Mouse (Mus musculus) 3T3-L1 (cell line): ENCODE data around the gene Kdm4b.

Source experiments
- DNase-seq: peaks from one replicate; pipeline ENCODE4 v3.0.0-alpha.2; 2015; ENCODE audit warnings: low read depth, low spot score

Gene Kdm4b

DNA sequence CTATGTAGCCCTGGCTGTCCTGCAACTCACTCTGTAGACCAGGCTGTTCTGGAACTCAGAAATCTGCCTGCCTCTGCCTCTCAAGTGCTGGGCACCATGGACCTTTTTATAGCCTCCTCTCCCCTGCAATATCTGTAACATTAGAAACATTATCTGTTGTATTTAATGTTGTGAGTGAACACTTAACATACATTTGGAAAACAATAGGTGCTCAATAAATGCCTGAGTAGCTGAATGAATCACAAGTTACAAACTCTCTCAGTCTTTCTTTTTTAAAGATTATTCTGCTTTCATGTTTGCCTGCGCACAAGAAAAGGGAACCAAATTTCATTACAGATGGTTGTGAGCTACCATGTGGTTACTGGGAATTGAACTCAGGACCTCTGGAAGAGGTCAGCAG lies 27.6 kb upstream of the Kdm4b start:
- no peak for DNase-seq

DNA sequence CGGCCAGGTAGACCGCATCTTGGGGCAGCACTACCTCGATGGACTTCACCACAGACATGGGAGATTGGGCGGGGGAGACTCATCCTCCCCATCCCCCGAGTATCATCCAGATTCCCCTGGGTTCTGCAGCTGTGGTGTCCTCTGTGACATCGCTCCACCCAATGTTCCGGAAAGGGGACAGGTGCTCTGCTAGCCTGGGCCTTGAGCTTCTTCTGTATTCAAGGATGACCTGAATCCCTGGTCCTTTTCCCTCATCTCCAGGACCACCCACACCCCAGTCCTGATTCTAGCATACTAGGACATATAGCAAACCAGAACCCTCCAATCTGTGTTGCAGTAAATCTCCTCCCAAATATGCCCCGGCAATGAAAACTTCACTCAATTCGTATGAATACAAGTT lies 25.7 kb upstream of the Kdm4b start, which contains the start of gene Arrdc5:
Gene Arrdc5 (minus strand): TSS at position 101 of the 400 bp plus-strand sequence.
- no peak for DNase-seq

DNA sequence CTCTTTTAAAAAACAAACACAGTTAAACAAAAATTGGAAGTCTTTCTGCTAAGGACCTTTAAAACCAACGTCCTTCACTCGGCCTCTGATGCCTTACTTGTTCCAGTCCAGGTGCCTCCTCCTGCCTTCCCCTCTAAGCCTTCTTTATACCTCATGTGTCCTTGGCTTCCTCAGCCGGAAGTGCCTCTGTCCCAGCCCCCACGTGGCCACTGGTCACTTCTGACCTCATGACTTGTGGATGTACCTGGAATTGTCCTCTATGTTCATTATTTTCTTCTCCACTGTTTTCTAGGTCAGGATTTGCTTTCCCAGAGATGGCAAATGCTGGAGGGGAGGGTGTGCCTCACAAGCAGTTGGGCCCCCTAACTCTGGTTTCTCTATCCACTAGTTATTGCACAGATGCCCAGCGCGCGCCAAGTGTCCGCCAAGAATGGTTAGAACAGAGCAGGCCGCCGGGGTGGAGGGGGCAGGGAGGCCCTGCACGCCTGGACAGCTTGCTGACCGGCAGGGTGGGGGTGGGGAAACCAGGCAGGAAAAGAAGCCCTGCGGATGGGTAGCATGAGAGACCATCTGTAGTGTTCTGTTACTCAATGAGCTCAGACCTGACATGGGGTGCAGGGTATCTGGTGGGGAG lies 23.4 kb upstream of the Kdm4b start:
- no peak for DNase-seq

DNA sequence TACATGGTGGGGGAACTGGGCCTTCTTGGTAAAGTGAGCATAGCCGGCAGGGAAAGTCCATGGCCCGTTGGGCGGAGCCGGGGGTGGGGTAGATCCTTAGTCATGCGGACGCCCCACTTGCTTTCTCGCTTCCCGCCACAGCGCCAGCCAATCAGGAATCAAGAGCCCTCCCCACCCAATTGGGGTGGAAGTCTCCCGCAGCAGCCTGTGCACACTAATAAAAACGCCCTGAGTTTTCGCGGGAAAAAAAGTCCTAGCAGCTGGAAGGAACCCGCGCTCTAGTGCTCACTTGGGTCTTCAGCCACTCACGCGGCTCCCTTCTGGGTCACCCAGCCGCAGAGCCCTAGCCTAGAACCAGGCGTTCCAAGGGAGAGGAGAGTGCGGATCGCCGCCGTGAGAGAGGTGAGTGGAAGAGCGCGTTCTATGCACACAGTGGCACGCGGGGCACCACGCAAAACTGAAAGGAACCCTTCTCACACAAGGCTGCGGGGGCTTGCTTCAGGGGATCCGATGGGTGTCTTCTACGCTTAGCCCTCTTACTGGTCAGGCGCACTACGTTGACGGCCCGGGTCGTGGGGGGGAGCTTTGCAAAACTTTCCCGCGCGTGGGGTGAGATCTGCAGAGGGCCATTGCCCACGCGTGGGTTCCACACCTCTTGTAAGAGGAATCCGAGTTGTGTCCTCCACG lies 22.6 kb upstream of the Kdm4b start, which contains the start of gene Uhrf1:
Gene Uhrf1 (plus strand): TSS at position 162 of the 687 bp plus-strand sequence.
- peak; percentile 97 for DNase-seq

DNA sequence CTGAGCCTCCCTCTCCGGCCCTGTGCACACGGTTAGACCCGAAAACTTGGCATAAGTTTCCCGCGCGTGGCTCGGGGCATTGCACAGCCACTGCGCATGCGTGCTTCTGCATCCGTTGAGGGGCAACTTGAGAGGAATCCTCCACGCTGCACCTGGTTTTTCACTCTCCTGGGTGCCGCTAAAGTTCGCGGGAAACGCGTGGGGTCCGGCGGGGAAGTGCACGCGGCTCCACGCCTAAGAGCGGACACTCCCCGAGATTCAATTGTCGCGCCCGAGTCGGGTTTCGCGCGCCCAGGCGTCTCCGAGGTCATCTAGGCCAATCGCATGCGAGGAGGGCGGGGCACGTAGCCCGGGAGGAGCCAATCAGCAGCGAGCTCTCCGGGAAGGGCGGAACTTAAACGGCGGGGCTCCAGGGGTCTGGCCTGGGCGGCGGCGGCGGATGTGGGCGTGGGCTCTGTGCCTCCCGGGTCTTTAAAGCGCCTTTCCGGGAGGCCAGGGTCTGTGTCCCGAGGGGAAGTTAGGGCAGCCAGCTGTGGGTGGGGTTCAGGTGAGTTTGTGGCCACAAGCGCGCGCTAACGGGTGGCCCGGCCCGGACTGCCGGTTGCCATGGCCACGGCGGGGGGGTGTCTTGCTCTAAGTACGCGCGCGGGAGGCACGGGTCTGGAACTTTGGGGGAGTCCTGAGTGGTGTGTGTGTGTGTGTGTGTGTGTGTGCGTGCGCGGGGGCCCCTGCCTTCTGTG lies 21.8 kb upstream of the Kdm4b start:
- peak; percentile 96 for DNase-seq

DNA sequence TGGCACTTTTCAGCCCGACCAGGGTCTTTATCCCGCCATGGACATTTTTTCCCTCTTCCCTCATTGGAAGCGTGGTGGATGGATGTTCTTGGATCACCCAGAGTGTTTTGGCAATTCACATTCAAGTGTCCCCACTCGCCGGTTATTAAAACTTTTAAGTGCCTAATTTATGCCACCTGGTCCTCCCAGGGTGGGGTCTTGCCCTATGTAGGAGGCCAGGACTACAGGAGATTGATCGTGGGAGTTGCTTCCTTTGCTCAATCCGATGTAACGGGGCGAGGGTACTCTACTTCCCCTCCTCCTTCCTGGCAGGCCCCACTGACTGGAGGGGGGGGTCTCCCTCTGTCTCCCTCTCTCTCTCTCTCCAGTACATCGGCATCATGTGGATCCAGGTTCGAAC lies 21.1 kb upstream of the Kdm4b start:
- no peak for DNase-seq

DNA sequence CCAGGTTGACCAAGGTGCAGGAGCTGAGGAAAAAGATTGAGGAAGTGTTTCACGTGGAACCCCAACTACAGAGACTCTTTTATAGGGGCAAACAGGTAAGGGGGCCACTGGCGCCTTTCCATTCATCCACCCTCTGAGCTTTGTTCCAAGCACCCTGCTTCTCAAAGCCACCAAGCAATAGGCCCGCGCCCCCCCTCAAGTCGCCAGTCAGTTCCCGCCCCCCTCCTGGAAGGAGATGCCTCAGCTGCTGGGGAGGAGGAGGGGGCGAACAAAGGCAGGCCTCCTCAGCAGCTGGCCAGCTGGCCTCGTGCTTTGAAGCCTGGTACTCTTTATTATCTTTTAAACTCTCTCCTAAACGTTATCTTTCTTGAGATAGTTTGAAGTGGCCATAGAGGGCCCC lies 20.7 kb upstream of the Kdm4b start:
- DNase-seq = no peak

DNA sequence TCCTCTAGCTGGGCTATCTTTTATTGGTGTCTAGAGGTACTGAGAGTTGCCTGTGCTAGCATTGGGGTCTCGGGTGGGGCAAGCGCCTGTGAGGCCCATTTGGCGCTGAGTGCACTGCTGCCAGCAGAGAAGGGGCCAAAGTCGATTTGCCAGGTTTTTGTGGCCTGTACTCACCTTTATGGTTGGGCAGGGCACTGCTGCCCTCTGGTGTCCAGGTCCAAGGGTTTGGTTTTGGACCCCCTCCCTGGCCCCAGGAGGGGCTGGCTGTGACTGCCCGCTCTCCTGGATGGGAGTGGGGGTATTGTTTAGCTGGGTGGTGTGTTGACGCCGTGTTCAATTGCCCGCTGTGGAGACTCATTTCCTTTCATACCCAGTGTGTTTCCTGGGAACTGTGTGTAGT lies 20.0 kb upstream of the Kdm4b start:
- no peak for DNase-seq

DNA sequence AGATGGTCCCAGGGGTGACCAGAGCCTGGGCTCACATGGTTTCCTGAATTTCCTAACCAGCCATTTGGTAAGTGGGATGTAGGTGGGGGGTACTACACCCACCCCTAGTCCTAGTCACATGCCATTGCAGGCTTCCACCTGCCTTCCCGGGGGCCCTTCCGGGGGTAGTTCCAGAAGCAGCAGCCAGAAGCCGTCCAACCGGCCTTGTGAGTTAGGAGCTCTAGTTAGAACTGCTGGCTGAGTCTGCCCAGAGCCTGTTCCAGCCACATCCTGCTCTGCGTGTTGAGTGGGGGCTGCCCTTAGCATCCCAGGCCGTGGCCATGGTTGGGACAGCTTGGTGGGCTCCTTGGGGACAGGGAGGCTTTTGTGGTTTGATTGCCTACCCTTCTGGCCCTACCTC lies 17.8 kb upstream of the Kdm4b start:
- no peak for DNase-seq

DNA sequence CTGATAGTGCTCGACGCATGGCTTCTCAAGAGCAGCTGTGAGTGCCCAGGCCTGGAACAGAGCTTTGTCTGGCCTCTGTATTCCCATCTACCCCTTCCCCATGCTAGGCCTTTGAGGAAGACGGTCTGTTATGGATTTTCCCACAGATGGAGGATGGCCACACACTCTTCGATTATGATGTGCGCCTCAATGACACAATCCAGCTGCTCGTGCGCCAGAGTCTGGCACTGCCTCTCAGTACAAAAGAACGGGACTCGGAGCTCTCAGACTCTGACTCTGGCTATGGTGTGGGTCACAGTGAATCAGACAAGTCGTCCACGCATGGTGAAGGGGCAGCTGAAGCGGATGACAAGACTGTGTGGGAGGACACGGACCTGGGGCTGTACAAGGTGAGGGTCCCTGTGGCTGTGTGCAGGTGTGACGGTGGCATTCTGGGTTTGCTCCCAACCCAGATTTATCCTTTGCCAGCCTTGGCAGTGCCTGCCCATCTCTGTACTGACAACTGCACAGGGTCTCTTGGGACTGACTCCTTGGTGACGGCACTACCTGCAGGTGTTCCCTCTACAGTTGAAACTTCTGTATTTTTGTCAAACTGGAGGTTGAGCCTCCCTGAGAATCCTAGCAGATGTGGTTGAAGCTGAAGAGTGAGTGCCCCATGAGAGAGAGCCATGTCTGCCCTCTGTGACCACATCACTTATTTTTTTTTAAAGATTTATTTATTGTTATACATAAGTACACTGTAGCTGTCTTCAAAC lies 16.5 kb upstream of the Kdm4b start:
- no peak for DNase-seq

DNA sequence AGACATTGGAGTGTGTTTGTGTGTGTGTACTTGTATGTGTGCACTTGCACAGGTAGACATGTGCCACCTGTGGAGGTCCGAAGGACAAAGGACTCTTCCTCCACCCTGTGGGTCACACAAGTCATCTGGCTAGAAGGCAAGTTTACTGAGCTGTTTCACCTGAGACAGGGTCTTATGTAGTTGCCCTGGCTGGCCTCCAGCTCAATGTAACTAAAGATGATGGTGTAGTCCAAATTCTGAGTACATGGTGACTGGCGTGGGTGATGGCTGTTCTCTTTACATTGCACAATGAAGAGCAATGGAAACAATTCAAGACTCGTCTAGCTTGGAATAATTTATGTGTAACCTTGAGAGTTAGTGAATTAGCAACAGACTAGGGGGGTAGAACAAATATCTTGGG lies 1.4 kb upstream of the Kdm4b start:
- peak; percentile 23 for DNase-seq

DNA sequence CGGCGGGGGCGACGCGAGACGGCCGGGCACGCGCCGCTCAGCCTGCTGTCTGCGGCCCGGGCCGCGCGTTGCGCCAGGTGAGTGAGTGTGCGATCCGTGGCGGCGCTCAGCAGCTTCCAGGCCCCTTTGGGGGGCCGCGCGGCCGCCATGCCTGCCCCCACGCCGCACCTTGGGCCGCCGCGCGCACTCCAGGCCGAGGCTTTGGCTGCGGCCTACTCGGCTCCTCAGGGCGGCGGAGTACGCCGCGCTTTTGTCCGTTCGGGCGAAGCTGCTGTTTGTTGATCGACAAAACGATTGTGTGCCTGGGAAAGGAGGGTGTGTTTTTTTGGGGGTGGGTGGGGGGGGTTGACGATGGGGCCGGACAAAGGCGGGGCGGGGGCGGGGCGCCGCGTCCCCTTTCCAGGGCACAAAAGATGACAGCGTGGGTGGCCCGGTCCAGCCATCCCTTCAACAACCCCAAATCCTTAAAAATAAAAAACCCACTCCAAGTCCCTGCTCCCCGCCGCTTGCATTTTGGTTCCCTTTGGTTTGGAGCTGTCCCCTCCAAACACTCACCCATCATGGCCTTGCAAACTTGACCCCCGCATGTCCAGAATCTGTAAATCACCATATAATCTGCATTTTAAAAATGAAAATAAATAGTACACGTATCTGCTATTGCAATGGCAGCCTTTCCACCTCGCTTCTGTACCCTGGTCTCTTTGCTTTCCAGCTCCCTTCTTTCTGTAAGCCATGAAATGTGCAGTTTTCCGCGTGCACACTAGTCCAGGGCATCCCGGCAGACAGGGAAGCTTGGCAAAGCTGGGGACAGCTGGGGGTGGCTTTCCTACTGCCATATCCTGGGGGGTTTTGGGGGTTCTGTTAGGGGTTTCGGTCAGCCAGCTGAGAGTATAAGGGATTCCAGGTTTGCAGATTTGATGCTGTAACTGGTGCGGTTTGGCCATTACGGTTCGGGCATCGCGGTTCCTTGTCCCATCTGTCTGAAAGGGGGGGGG lies 588 bp downstream of the Kdm4b start:
- DNase-seq = peak; percentile 42

DNA sequence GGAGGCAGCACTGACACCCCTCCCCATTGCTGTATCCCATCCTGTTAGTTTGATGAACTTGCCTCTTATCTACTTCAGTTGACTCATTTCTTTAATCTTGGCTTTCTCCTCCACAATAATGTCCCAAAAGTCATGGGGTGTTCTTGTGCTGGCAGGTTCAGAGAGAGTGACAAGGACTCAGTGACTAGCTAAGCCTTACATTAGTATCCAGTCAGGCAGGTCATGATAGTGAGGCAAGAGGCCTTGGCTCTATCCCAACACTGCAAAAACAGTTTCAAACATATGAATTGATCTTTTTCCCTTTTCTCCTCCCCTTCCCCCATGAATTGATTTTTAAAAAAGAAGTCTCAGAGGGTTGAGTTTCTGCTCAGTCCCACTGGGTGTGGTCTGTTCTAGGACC lies 3.4 kb downstream of the Kdm4b start:
- DNase-seq = no peak

DNA sequence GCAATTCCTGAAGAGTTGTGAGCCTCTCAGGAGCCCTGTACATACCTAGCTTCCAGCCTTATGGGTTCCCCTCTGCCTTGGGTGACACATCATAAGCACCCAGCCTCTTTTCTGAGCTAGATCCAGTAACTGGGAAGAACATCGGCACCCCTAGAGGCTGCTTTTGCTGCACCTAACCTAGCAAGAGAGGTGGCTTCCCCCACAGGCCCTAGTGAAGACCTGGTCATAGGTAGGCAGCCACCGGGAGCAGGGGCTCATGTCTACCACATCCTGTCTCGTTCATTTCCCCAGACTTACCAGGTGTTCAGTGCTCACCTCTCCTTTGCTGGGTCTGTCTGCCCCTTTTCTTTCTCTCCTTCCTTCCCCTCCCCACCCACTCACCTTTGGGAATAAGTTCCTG lies 4.5 kb downstream of the Kdm4b start:
- DNase-seq = peak; percentile 44

DNA sequence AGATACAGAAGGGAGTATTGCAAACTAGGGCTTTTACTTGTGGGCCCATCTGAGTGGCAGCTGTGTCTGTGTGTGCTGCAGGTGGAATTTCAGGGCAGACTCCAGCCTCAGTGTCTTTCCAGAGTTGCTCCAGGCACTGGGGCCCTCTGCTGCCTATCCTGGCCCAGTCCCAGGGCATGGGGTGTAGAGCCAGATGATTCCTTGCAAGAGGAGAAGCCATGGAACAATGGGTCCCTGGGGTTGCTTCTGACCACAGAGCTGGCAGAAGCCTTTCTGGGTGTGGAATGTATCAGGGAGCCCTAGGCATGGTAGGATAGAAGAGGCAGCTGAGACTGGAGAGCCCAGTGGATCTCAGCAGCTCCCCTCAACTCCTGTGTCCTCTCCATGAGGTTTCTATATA lies 5.4 kb downstream of the Kdm4b start:
- DNase-seq = peak; percentile 94

DNA sequence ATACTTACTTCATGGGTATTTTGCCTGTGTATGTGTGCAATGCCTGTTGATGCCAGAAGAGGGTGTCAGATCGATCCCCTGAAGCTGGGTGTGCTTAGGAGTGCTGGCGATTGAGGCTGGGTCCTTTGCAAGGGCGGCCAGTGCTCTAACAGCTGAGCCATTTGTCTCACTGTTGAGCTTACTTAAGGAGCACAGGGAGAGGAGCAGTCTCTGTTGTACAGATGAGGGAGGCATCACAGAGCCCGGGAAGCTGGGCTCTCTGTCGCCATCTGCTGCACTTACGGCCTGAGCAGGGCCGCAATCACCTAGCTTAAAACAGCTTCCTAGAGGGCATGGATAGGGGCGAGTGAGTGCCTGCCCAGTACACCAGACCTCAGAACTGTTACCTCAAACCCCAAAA lies 7.1 kb downstream of the Kdm4b start:
- peak; percentile 50 for DNase-seq

DNA sequence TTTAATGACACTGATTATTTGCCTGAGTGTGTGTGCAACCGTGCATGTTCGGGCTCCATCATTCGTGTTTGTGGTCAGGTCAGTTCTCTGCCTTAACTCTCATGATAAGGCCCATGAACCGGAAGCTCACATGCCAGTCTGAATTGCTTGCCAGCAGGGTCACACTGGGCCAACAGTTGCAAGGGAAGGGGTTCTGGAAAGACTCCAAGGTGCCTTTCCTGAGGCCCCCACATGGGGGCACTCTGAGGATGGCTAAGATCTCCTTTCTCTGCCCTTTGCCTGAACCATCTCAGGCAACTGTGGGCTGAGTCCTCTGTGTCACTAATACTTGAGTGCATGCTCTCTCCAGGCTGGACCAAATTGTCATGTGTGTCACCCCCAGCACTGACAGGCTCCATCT lies 11.3 kb downstream of the Kdm4b start:
- peak; percentile 68 for DNase-seq

DNA sequence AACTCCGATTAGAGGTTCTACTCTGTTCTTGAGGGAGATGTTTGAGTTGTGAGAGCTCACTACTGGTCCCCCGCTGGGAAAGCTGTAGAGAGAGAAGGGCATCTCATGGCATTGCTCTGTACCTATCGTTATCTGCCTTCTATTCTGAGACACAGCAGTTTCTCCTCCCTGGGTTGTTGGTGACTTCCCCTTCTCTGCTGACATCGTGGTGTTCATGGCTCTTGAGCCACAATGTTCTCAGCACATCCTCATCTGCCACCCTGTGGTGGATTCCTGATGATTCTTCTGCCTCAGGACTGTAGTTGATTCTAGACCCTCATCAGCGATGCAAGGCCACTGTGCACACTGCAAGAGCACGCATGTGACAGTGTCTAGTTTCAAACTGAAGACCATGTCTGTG lies 11.9 kb downstream of the Kdm4b start:
- no peak for DNase-seq

DNA sequence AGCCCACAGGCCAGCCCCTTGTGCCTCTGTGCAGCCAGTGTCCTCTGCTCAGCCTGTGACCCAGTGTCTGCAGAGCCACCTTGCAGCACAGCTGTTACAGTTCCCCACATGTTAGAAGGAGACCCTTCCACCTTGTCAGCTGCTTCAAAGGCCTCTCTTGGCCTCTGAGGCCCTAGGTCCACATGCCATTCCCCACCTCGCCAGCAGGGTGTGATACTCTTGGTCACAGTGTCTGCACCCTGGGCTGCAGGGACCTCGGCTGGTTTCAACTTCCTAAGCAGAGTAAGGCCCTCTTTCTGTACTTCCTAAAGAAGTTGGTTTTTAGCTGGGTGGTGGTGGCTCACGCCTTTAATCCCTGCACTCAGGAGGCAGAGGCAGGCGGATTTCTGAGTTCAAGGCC lies 13.0 kb downstream of the Kdm4b start:
- peak; percentile 48 for DNase-seq

DNA sequence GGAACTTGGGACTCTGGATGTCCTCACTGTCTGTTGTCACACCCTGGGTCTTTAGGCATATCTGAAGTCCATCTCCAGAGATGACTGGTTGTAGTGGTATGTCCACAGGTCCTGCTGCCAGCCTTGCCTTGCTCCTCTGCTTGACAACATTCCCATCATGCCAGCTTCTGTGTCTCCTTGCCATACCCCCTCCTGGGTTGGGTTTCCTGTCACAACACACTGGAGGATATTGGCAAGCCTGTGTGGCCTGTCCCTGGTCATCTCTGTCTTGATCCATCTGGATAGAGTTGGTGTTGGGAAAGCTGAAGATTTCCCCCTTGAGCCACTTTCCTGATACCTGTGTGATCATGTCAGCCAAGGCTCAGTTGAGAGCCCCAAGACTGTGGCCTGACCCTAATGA lies 14.9 kb downstream of the Kdm4b start:
- DNase-seq = no peak

DNA sequence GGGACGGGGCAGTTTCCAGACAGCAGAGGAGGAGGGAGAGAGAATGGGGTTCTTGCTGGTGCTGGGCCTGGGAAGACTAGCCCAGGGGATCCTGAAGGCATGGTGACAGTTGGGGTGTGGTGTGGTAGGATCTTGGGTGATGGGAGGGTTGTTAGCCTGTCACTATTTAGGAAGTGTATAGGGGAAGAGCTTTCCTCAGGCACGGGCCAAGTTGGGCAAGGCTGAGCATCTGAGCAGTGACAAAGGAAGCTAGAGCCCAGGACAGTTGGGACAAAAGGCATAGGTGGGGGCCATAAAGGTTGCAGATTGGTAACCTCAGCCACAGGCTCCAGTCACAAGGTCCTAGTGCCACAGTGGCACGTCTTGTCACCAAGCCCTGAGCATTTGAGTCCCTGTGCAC lies 17.6 kb downstream of the Kdm4b start:
- no peak for DNase-seq
